Mouse (Mus musculus): ENCODE results near the gene Ubash3a. TPM values are rescaled to one million over a fixed set of nuclear protein-coding genes. Genes with fewer than 3 reads are reported as not detected.

Ubash3a gene
- total and polyA plus RNA-seq, 3 experiments: 27.6 to 57.4 (median 30.2) TPM

GRCm38 (mm10) chr17:31281830-31282686 lies 74.4 kb downstream of the Ubash3a start:
- Histone ChIP-seq H3K79me2 (ENCODE audit: control insufficient read depth, insufficient read depth, low read length, poor library complexity) (no peaks in the 10 kb centered on the region; the same call in 1 of the 2 replicates), H3K4me1 (ENCODE audit: control insufficient read depth in 1 of 2, insufficient read depth in 2 of 2, low read length in 2 of 2) (peaks cover 0 to 9% of the 10 kb centered on the region in 2 experiments; a peak in 1 of 4 replicates), H3K4me3 (ENCODE audit: control insufficient read depth in 1 of 2, insufficient read depth in 1 of 2, low read depth in 2 of 2, low read length in 2 of 2) (no peak overlapping the region), H3K36me3 (ENCODE audit: control insufficient read depth in 1 of 2, insufficient read depth in 2 of 2, low read length in 2 of 2) (peaks cover 0 to 10% of the 10 kb centered on the region in 2 experiments; a peak in 2 of 4 replicates), H3K9me3 (replicated peaks; ENCODE audit: insufficient read depth, low read length) (no peaks in the 10 kb centered on the region), H3K27ac (ENCODE audit: control insufficient read depth, low read depth, low read length) (no peak overlapping the region), H3K9ac (ENCODE audit: control insufficient read depth, low read depth, low read length, poor library complexity, severe bottlenecking) (no peak overlapping the region), H3K27me3 (ENCODE audit: control insufficient read depth in 1 of 2, insufficient read depth in 2 of 2, low read length in 2 of 2) (no peaks in the 10 kb centered on the region; a peak in 1 of 4 replicates)
- no peak for DNase-seq (ENCODE audit: low read depth, low spot score)
- TF ChIP-seq ZC3H11A (IDR thresholded peaks at IDR 0.05; ENCODE audit: low read depth, low read length) (0 out of 2 replicates have a peak, but pooled peaks have one; percentile 23), ZNF384 (IDR thresholded peaks at IDR 0.05; ENCODE audit: low read depth, low read length) (peak; percentile 79), CTCF (IDR thresholded peaks at IDR 0.05 in 2 of 3, conservative IDR thresholded peaks at IDR 0.05 in 1 of 3; ENCODE audit: control insufficient read depth in 1 of 3, insufficient read depth in 1 of 3, low read depth in 2 of 3, low read length in 3 of 3, poor library complexity in 1 of 3, severe bottlenecking in 1 of 3) (peak in 2 of 3 experiments; percentile 6 to 52; a peak in 2 of 6 replicates), MYC (IDR thresholded peaks at IDR 0.05; ENCODE audit: low read depth, low read length) (peak; percentile 54; the same call in 1 of the 2 replicates), RAD21 (IDR thresholded peaks at IDR 0.05; ENCODE audit: low read depth, low read length) (peak; percentile 30), USF2 (IDR thresholded peaks at IDR 0.05; ENCODE audit: borderline replicate concordance in 1 of 2, insufficient read depth in 1 of 2, low read depth in 1 of 2, low read length in 2 of 2) (no peak), SMC3 (IDR thresholded peaks at IDR 0.05; ENCODE audit: low read depth, low read length) (peak; percentile 46), MEF2A (IDR thresholded peaks at IDR 0.05; ENCODE audit: extremely low read depth, insufficient replicate concordance, low read depth, low read length, poor library complexity, severe bottlenecking) (no peak)

- H3K4me3 ChIP-seq (ENCODE audit: control insufficient read depth in 1 of 2, insufficient read depth in 1 of 2, low read depth in 2 of 2, low read length in 2 of 2): no peak overlapping the region
- H3K9ac ChIP-seq (ENCODE audit: control insufficient read depth, low read depth, low read length, poor library complexity, severe bottlenecking): no peak overlapping the region
- DNase-seq (ENCODE audit: low read depth, low spot score): no peak
- H3K27ac ChIP-seq (ENCODE audit: control insufficient read depth, low read depth, low read length): no peak overlapping the region
- peaks cover 0 to 10% of the 10 kb centered on the region in 2 experiments; a peak in 2 of 4 replicates for H3K4me1 ChIP-seq (ENCODE audit: control insufficient read depth in 1 of 2, insufficient read depth in 2 of 2, low read length in 2 of 2)
- TF ChIP-seq ZC3H11A (IDR thresholded peaks at IDR 0.05; ENCODE audit: low read depth, low read length): no peak
- no peak for TF ChIP-seq JUND (IDR thresholded peaks at IDR 0.05; ENCODE audit: low read depth, low read length)
- TF ChIP-seq HCFC1 (IDR thresholded peaks at IDR 0.05; ENCODE audit: low read depth, low read length): no peak
- TF ChIP-seq SIN3A (IDR thresholded peaks at IDR 0.05; ENCODE audit: low read length): no peak
- TF ChIP-seq ZNF384 (IDR thresholded peaks at IDR 0.05; ENCODE audit: low read depth, low read length): no peak
- no peak for TF ChIP-seq E2F4 (IDR thresholded peaks at IDR 0.05; ENCODE audit: borderline replicate concordance, low read depth, low read length)
- TF ChIP-seq BHLHE40 (IDR thresholded peaks at IDR 0.05; ENCODE audit: borderline replicate concordance, low read depth, low read length): no peak
- TF ChIP-seq CHD1 (IDR thresholded peaks at IDR 0.05; ENCODE audit: low read depth, low read length): no peak
- no peak for TF ChIP-seq RCOR1 (IDR thresholded peaks at IDR 0.05; ENCODE audit: low read depth, low read length)
- TF ChIP-seq SMC3 (IDR thresholded peaks at IDR 0.05; ENCODE audit: low read depth, low read length): no peak
- no peak for TF ChIP-seq GATA1 (IDR thresholded peaks at IDR 0.05; ENCODE audit: low read depth, low read length)
- TF ChIP-seq ZMIZ1 (IDR thresholded peaks at IDR 0.05; ENCODE audit: low read depth, low read length): no peak
- TF ChIP-seq MYB (IDR thresholded peaks at IDR 0.05; ENCODE audit: low read depth, low read length): no peak
- TF ChIP-seq TAL1 (IDR thresholded peaks at IDR 0.05; ENCODE audit: low read length): no peak
- no peak for TF ChIP-seq POLR2AphosphoS5 (IDR thresholded peaks at IDR 0.05; ENCODE audit: borderline replicate concordance, low read depth, low read length)
- no peak for TF ChIP-seq MAFK (IDR thresholded peaks at IDR 0.05; ENCODE audit: borderline replicate concordance, low read depth, low read length)
- TF ChIP-seq NRF1 (IDR thresholded peaks at IDR 0.05; ENCODE audit: insufficient read depth, low read depth, low read length, poor library complexity, severe bottlenecking): no peak
- H3K9me3 ChIP-seq (replicated peaks; ENCODE audit: insufficient read depth, low read length): no peaks in the 10 kb centered on the region
- no peaks in the 10 kb centered on the region; a peak in 1 of 4 replicates for H3K27me3 ChIP-seq (ENCODE audit: control insufficient read depth in 1 of 2, insufficient read depth in 2 of 2, low read length in 2 of 2)
- H3K79me2 ChIP-seq (ENCODE audit: control insufficient read depth, insufficient read depth, low read length, poor library complexity): no peaks in the 10 kb centered on the region; the same call in 1 of the 2 replicates
- H3K36me3 ChIP-seq (ENCODE audit: control insufficient read depth in 1 of 2, insufficient read depth in 2 of 2, low read length in 2 of 2): peaks cover 0 to 10% of the 10 kb centered on the region in 2 experiments; a peak in 2 of 4 replicates
Measured at GRCm38 (mm10) chr17:31282687-31283053, 75.0 kb downstream of the Ubash3a start.
